Mouse (Mus musculus): ENCODE measurements around the gene Jpt1. TPM values are rescaled to one million over a fixed set of nuclear protein-coding genes. Genes with fewer than 3 reads are reported as not detected.

The Jpt1 gene
- polyA plus RNA-seq (2014; fragmentation: Nextera tagmentation; extraction: Ambion mirVana), result 870 and 877 TPM in 2 replicates

GRCm38 (mm10) chr11:115514238-115514663, at the start of gene Jpt1:
TSS of gene Jpt1 (minus strand) at chr11:115514387.
- DNase-seq (ENCODE audit: low spot score), result peak; percentile 95
- peak within 1 kb of the TSS; percentile 98 for H3K9ac ChIP-seq (ENCODE audit: low read length)
- 0% methylated on average over 24 of the region's 24 CpGs for WGBS
- peak within 1 kb of the TSS; percentile 100 for H3K4me3 ChIP-seq (ENCODE audit: low read depth, low read length)
- no peaks in the 10 kb centered on the region for H3K36me3 ChIP-seq (ENCODE audit: control insufficient read depth, insufficient read depth, low read length)
- peaks cover 31% of the 10 kb centered on the region for H3K4me1 ChIP-seq (ENCODE audit: control insufficient read depth, insufficient read depth, low read length)
- peak within 1 kb of the TSS; percentile 96 for H3K4me2 ChIP-seq (ENCODE audit: low read depth)
- ATAC-seq (ENCODE audit: insufficient read depth, low FRiP score, low TSS enrichment), result peak; percentile 97
- H3K9me3 ChIP-seq (ENCODE audit: control insufficient read depth, low read length), result no peaks in the 10 kb centered on the region
- H3K27me3 ChIP-seq (ENCODE audit: control insufficient read depth, insufficient read depth, low read length), result no peaks in the 10 kb centered on the region
- peak within 1 kb of the TSS; percentile 61 for H3K27ac ChIP-seq (ENCODE audit: low read depth, low read length)

DNA sequence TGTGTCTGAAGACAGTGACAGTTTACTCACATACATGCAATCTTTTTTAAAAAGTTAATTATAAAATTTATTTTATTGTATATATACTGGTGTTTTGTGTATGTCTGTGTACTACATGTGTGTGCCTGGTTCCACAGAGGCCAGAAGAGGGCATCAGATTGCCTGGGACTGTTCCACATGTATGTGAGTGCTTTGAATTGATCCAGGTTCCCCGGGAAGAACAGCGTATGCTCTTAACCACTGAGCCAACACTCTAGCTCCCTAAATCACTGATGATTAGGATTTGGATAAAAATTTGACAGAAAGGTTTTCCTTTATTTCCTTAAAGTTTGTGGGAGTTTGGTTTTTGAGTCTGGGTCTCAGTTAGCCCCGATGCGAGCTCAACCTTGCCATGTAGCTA, 49.2 kb upstream of the Jpt1 start:
- H3K4me1 ChIP-seq (ENCODE audit: control insufficient read depth, insufficient read depth, low read length), result peaks cover 5% of the 10 kb centered on the region; the same call in 1 of the 2 replicates
- H3K4me3 ChIP-seq (ENCODE audit: low read depth, low read length), result peak overlapping the region; percentile 79
- WGBS, result 41% methylated on average over 4 of the region's 4 CpGs
- ATAC-seq (ENCODE audit: insufficient read depth, low FRiP score, low TSS enrichment) (no peak), DNase-seq (ENCODE audit: low spot score) (no peak)
- no peaks in the 10 kb centered on the region for H3K9me3 ChIP-seq (ENCODE audit: control insufficient read depth, low read length)
- H3K27me3 ChIP-seq (ENCODE audit: control insufficient read depth, insufficient read depth, low read length), result no peaks in the 10 kb centered on the region
- peak overlapping the region; percentile 64 for H3K4me2 ChIP-seq (ENCODE audit: low read depth)
- peak overlapping the region; percentile 79 for H3K9ac ChIP-seq (ENCODE audit: low read length)
- H3K27ac ChIP-seq (ENCODE audit: low read depth, low read length), result peak overlapping the region; percentile 54; the same call in 1 of the 2 replicates
- peaks cover 9% of the 10 kb centered on the region for H3K36me3 ChIP-seq (ENCODE audit: control insufficient read depth, insufficient read depth, low read length)

GRCm38 (mm10) chr11:115555717-115556116, 41.5 kb upstream of the Jpt1 start:
- ATAC-seq (ENCODE audit: insufficient read depth, low FRiP score, low TSS enrichment), result no peak
- Histone ChIP-seq H3K27me3 (ENCODE audit: control insufficient read depth, insufficient read depth, low read length) (no peaks in the 10 kb centered on the region), H3K4me3 (ENCODE audit: low read depth, low read length) (no peak overlapping the region), H3K36me3 (ENCODE audit: control insufficient read depth, insufficient read depth, low read length) (no peaks in the 10 kb centered on the region), H3K4me2 (ENCODE audit: low read depth) (no peak overlapping the region), H3K27ac (ENCODE audit: low read depth, low read length) (no peak overlapping the region), H3K9ac (ENCODE audit: low read length) (no peak overlapping the region), H3K9me3 (ENCODE audit: control insufficient read depth, low read length) (no peaks in the 10 kb centered on the region), H3K4me1 (ENCODE audit: control insufficient read depth, insufficient read depth, low read length) (no peaks in the 10 kb centered on the region)
- no peak for DNase-seq (ENCODE audit: low spot score)
- 81% methylated on average over 17 of the region's 17 CpGs for WGBS

DNA sequence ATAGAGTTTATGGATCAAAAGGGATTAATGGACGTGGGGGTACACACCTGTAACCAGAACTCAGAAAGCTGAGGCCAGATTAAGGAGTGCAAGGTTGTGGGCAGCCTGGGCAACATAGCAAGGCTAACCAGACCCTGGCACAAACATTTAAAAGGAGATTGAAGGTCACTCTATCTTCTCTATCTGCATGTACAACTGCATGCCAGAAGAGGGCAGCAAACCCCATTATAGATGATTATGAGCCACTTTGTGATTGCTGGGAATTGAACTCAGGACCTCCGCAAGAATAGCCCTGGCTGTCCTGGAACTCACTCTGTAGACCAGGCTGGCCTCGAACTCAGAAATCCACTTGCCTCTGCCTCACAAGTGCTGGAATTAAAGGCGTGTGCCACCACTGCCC, 38.6 kb upstream of the Jpt1 start:
- Histone ChIP-seq H3K36me3 (ENCODE audit: control insufficient read depth, insufficient read depth, low read length) (no peaks in the 10 kb centered on the region), H3K4me1 (ENCODE audit: control insufficient read depth, insufficient read depth, low read length) (no peaks in the 10 kb centered on the region), H3K4me3 (ENCODE audit: low read depth, low read length) (no peak overlapping the region), H3K27ac (ENCODE audit: low read depth, low read length) (no peak overlapping the region), H3K9ac (ENCODE audit: low read length) (no peak overlapping the region), H3K27me3 (ENCODE audit: control insufficient read depth, insufficient read depth, low read length) (no peaks in the 10 kb centered on the region), H3K9me3 (ENCODE audit: control insufficient read depth, low read length) (no peaks in the 10 kb centered on the region), H3K4me2 (ENCODE audit: low read depth) (no peak overlapping the region)
- ATAC-seq (ENCODE audit: insufficient read depth, low FRiP score, low TSS enrichment) (no peak), DNase-seq (ENCODE audit: low spot score) (no peak)
- WGBS, result 63% methylated on average over 4 of the region's 4 CpGs

DNA sequence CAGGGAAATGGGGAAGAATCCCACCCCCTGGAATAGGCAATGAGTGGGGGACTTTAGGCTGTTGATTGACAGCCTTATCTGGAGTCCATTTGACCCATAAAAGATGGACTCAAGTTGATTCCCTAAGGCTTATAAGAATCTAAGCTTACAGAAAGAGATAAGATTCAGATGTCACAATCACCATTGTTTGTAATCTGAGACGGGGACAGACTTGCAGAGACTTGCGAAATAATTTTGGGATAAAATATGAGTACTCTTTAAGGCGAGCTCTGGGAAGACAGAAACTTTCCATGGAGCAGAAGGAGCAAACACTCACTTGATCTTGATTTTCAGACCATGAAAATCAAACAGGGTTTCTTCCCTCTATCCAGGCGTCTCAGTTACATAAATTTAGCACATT, 29.4 kb upstream of the Jpt1 start:
- no peaks in the 10 kb centered on the region for H3K4me1 ChIP-seq (ENCODE audit: control insufficient read depth, insufficient read depth, low read length)
- no peaks in the 10 kb centered on the region for H3K27me3 ChIP-seq (ENCODE audit: control insufficient read depth, insufficient read depth, low read length)
- ATAC-seq (ENCODE audit: insufficient read depth, low FRiP score, low TSS enrichment), result no peak
- no peak overlapping the region for H3K9ac ChIP-seq (ENCODE audit: low read length)
- DNase-seq (ENCODE audit: low spot score), result no peak
- H3K9me3 ChIP-seq (ENCODE audit: control insufficient read depth, low read length), result no peaks in the 10 kb centered on the region
- no peaks in the 10 kb centered on the region for H3K36me3 ChIP-seq (ENCODE audit: control insufficient read depth, insufficient read depth, low read length)
- WGBS, result 88% methylated on average over 4 of the region's 4 CpGs
- no peak overlapping the region for H3K4me3 ChIP-seq (ENCODE audit: low read depth, low read length)
- H3K27ac ChIP-seq (ENCODE audit: low read depth, low read length), result no peak overlapping the region
- H3K4me2 ChIP-seq (ENCODE audit: low read depth), result no peak overlapping the region

- H3K9me3 ChIP-seq (ENCODE audit: control insufficient read depth, low read length), result no peaks in the 10 kb centered on the region
- peaks cover 3% of the 10 kb centered on the region; the same call in 1 of the 2 replicates for H3K36me3 ChIP-seq (ENCODE audit: control insufficient read depth, insufficient read depth, low read length)
- H3K4me2 ChIP-seq (ENCODE audit: low read depth), result no peak overlapping the region
- no peak overlapping the region for H3K4me3 ChIP-seq (ENCODE audit: low read depth, low read length)
- DNase-seq (ENCODE audit: low spot score), result no peak
- no peaks in the 10 kb centered on the region for H3K27me3 ChIP-seq (ENCODE audit: control insufficient read depth, insufficient read depth, low read length)
- ATAC-seq (ENCODE audit: insufficient read depth, low FRiP score, low TSS enrichment), result no peak
- WGBS, result 70% methylated on average over 2 of the region's 2 CpGs
- H3K9ac ChIP-seq (ENCODE audit: low read length), result no peak overlapping the region
- H3K27ac ChIP-seq (ENCODE audit: low read depth, low read length), result no peak overlapping the region
- peaks cover 12% of the 10 kb centered on the region; the same call in 1 of the 2 replicates for H3K4me1 ChIP-seq (ENCODE audit: control insufficient read depth, insufficient read depth, low read length)
These were observed 23.9 kb upstream of the Jpt1 start for GRCm38 (mm10) chr11:115538045-115538444.

DNA sequence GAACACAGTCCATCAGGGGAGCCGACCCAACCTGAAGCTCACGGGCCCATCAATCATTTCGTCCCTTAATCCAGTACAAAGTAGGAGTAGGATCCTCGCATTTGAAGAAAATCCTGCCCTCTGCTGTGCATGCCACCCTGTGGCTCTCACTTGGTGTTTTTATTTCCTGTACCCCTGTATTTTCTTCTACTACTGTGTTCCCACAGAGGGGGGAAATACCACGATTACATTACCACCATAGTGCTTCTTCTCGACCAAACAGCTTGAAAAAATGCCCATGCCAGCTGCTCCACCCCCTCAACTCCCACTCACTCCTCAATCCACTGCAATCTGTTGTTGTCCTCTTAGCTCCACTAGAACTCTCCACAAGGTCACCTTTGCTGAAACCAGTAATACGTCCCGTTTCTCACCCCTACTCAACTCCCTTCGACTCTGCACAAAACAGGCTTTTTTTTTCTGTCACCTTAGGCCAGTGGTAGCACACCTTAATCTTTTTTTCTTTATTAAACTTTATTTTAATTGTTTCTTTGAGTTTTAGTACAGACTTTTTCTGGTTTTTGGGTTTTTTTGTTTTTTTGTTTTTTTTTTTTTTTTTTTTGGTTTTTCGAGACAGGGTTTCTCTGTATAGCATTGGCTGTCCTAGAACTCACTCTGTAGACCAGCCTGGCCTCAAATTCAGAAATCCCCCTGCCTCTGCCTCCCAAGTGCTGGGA, 22.8 kb upstream of the Jpt1 start:
- H3K36me3 ChIP-seq (ENCODE audit: control insufficient read depth, insufficient read depth, low read length), result peaks cover 8% of the 10 kb centered on the region
- DNase-seq (ENCODE audit: low spot score) (no peak), ATAC-seq (ENCODE audit: insufficient read depth, low FRiP score, low TSS enrichment) (no peak)
- H3K4me3 ChIP-seq (ENCODE audit: low read depth, low read length), result peak overlapping the region; percentile 98; the same call in 1 of the 2 replicates
- peak overlapping the region; percentile 100 for H3K27ac ChIP-seq (ENCODE audit: low read depth, low read length)
- H3K9me3 ChIP-seq (ENCODE audit: control insufficient read depth, low read length), result no peaks in the 10 kb centered on the region
- no peak overlapping the region for H3K9ac ChIP-seq (ENCODE audit: low read length)
- H3K4me2 ChIP-seq (ENCODE audit: low read depth), result peak overlapping the region; percentile 29
- H3K4me1 ChIP-seq (ENCODE audit: control insufficient read depth, insufficient read depth, low read length), result peaks cover 12% of the 10 kb centered on the region; the same call in 1 of the 2 replicates
- WGBS, result 88% methylated on average over 10 of the region's 10 CpGs
- no peaks in the 10 kb centered on the region for H3K27me3 ChIP-seq (ENCODE audit: control insufficient read depth, insufficient read depth, low read length)

DNA sequence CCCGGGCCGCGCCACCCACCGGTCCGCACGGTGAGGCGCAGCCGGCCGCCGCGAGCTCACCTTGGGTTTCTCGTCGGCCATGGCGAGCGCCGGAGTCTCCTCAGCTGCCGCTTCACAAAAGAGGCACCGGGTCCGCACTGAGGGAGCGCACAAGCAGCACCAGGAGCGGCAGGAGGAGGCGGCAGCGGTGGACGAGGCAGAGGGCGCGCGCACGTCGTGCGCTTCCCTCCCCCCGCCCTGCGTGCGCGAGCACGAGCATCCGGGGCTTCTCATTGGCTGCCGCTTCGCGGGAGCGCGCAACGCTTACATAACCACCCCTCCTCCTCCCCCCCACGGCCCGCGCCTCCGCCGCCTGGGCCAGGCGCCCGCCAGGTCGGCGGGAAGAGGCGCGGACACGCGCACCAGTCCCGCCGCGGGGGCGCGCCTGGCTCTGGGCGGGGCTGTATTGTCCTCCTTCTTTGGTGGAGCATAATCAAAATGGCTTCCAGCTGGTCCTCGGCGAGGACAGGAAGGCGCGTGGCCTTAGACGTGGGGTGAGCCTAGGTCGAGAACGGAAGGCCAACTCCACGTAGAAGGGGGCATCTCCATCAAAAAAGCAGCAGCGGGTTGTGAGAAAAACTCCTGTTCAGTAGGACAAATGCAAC, 22.0 kb upstream of the Jpt1 start, which contains the start of gene Sumo2:
Gene Sumo2, minus strand, starts transcription at position 239 of the 644 bp plus-strand sequence.
- no peaks in the 10 kb centered on the region for H3K27me3 ChIP-seq (ENCODE audit: control insufficient read depth, insufficient read depth, low read length)
- H3K4me1 ChIP-seq (ENCODE audit: control insufficient read depth, insufficient read depth, low read length), result peaks cover 12% of the 10 kb centered on the region; the same call in 1 of the 2 replicates
- whole genome bisulfite sequencing, result 1% methylated on average over 60 of the region's 70 CpGs
- peak; percentile 88 for ATAC-seq (ENCODE audit: insufficient read depth, low FRiP score, low TSS enrichment)
- peak within 1 kb of the TSS; percentile 98 for H3K9ac ChIP-seq (ENCODE audit: low read length)
- peak; percentile 100 for DNase-seq (ENCODE audit: low spot score)
- peak within 1 kb of the TSS; percentile 78 for H3K4me2 ChIP-seq (ENCODE audit: low read depth)
- H3K4me3 ChIP-seq (ENCODE audit: low read depth, low read length), result peak within 1 kb of the TSS; percentile 98
- peak within 1 kb of the TSS; percentile 100 for H3K27ac ChIP-seq (ENCODE audit: low read depth, low read length)
- H3K9me3 ChIP-seq (ENCODE audit: control insufficient read depth, low read length), result no peaks in the 10 kb centered on the region
- peaks cover 14% of the 10 kb centered on the region for H3K36me3 ChIP-seq (ENCODE audit: control insufficient read depth, insufficient read depth, low read length)

All from neural tube, embryonic 11.5 days (tissue).